Mouse (Mus musculus) lung, embryonic 16.5 days (tissue): ENCODE results near the gene Slc30a3. TPM values are rescaled to one million over a fixed set of nuclear protein-coding genes. Genes with fewer than 3 reads are reported as not detected.
"Not testable (repeated sequence)": the region's sequence is repeated elsewhere in the genome, so short reads cannot be mapped to it uniquely, and the experiment has no call there.

Experiments used
- ATAC-seq: fragments of 200-750 bp; cut with Nextera tagmentation; 2 replicates; pipeline ENCODE4 v1.8.0; 2017; ENCODE audit warnings: low read depth, mild to moderate bottlenecking, moderate library complexity
- H3K27ac ChIP-seq: fragments of 300-500 bp; sonication (generic); 2 replicates; pipeline ENCODE4 v1.5.1; 2014; ENCODE audit warnings: mild to moderate bottlenecking, control low read depth, low read length
- H3K27me3 ChIP-seq: fragments of 300-500 bp; sonication (generic); 2 replicates; pipeline ENCODE4 v1.6.1; 2014; ENCODE audit warnings: low read depth, low read length, mixed read lengths; ENCODE audit not compliant: control insufficient read depth, insufficient read depth
- H3K36me3 ChIP-seq: fragments of 300-500 bp; sonication (generic); 2 replicates; pipeline ENCODE4 v1.6.1; 2014; ENCODE audit warnings: low read length; ENCODE audit not compliant: control insufficient read depth, insufficient read depth
- H3K4me1 ChIP-seq: fragments of 300-500 bp; sonication (generic); replicated peaks from 2 replicates; pipeline ENCODE4 v1.6.1; 2014; ENCODE audit warnings: low read length, mixed read lengths; ENCODE audit not compliant: control insufficient read depth, insufficient read depth
- H3K4me2 ChIP-seq: fragments of 300-500 bp; sonication (generic); 2 replicates; pipeline ENCODE4 v1.6.1; 2014; ENCODE audit warnings: low read depth, low read length, control low read depth
- H3K4me3 ChIP-seq: fragments of 300-500 bp; sonication (generic); 2 replicates; pipeline ENCODE4 v1.5.1; 2014; ENCODE audit warnings: mild to moderate bottlenecking, low read length, control low read depth
- H3K9ac ChIP-seq: fragments of 300-500 bp; sonication (generic); 2 replicates; pipeline ENCODE4 v1.6.1; 2014; ENCODE audit warnings: low read length, control low read depth
- H3K9me3 ChIP-seq: fragments of 300-500 bp; sonication (generic); 2 replicates; pipeline ENCODE4 v1.6.1; 2016; ENCODE audit warnings: low read length; ENCODE audit not compliant: control insufficient read depth
- WGBS: fragments of 180-500 bp; shearing (Covaris S2); extraction: QIAGEN DNeasy Blood & Tissue Kit; methylation state at CpG from one replicate; pipeline ENCODE4 v1.1.7; 2014; 5-methylcytosine and 5-hydroxymethylcytosine counted together
- polyA plus RNA-seq: library from polyadenylated mRNA; unstranded; fragments of >200 nt; fragmentation: Nextera tagmentation; extraction: Ambion mirVana; gene quantifications from 2 replicates; pipeline ENCODE4 v1.2.1, GENCODE M21; 2015

Gene Slc30a3
- polyA plus RNA-seq, 1 experiment from 2014 or later: 0.25 TPM

DNA sequence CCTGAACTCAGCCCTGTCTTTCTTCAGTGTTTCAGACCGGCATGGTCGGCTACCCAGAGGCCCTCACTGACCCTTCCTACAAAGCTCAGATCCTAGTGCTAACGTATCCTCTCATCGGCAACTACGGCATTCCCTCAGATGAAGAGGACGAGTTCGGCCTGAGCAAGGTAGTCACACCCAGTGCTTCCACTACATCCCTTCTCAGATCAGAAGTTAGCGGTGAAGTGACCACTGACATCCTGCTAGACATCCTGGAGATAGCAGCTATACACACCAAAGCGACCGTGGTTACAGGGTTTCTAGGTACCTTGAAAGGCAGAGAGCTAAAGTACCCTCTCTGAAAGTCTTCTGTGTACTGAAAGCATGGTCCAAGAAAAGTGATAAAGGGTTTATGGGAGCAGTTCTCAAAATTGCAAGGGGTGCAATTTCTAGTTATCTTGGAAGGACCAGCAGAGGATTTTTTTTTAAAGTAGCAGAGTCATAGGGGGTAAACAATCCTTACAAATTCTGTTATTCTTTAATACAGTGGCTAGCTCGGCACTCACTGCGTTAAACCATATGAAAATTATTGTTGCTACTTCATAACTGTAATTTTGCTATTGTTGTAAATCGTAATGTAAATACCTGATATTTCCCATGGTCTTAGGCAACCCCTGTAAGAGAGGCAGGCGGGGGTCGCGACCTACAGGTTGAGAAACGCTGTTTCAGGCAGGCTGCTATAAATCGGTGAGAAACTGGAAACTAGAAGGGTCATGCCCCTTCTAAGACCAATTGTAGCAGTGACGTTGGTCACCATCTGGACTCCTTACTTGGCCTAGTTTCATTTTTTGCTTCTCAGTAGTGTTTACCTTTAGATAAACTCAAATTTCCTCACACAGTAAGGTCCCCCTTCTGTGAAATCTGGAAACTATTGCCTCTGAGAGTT is 52.6 kb downstream of the Slc30a3 start:
- H3K4me3 ChIP-seq: peak overlapping the region; percentile 75
- H3K4me2 ChIP-seq: peak overlapping the region; percentile 98
- WGBS: 14% methylated on average over 19 of the region's 19 CpGs
- peak overlapping the region; percentile 83 for H3K9ac ChIP-seq
- peaks cover 11% of the 10 kb centered on the region for H3K4me1 ChIP-seq
- no peaks in the 10 kb centered on the region for H3K9me3 ChIP-seq
- H3K36me3 ChIP-seq: peaks cover 14% of the 10 kb centered on the region
- ATAC-seq: peak; percentile 40; the same call in 1 of the 2 replicates
- H3K27me3 ChIP-seq: no peaks in the 10 kb centered on the region
- peak overlapping the region; percentile 64 for H3K27ac ChIP-seq

DNA sequence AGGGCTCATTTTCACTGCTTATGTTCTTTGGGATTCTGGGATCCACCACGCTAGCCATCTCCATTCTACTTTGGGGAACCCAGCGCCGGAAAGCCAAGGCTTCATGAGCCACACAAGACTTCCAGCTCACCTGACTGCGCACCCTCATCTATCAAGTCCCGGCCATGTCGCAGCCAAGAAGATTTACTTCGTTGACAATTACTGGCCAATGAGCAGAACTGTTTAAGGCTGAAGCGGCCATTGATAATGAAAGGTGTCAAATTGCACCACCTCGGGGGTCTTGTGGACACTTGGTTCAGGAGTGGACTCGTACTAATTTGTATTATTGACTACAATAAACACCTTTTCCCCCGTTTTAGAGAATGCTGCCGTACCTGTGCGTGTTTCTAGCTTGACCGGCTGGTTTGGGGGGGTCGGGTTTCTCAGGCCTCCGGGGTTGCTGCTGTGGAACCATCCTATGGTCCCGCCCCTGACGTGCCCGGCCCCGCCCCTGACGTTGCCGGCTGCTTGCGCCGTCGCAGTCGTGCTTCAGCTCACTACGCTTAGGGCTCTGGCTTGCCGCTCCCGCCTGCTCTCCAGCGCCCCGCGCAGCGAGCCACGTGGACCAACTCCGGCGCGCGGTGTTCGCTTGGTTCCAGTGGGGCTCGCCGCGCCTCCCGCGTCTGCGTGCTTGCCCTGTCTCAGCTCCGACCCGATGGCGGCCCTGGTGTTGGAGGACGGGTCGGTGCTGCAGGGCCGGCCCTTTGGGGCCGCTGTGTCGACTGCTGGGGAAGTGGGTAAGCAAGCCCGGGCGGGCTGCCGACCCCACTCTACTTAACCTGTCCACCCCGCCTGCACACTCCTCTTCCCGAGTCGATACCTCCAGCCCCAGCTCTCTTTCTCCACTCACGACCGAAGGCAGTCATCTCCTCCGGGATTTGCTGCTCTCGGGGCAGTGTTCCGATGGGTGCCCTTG is 53.5 kb downstream of the Slc30a3 start, which contains the start of gene Cad:
TSS of gene Cad (plus strand) at position 520 of the 955 bp plus-strand sequence.
- Histone ChIP-seq H3K9ac (peak within 1 kb of the TSS; percentile 83), H3K27ac (peak within 1 kb of the TSS; percentile 64), H3K27me3 (no peaks in the 10 kb centered on the region), H3K9me3 (no peaks in the 10 kb centered on the region), H3K4me1 (peaks cover 13% of the 10 kb centered on the region), H3K36me3 (peaks cover 7% of the 10 kb centered on the region), H3K4me3 (peak within 1 kb of the TSS; percentile 75), H3K4me2 (peak within 1 kb of the TSS; percentile 98)
- ATAC-seq: peak; percentile 99
- under 1% methylated on average over 64 of the region's 64 CpGs for WGBS

DNA sequence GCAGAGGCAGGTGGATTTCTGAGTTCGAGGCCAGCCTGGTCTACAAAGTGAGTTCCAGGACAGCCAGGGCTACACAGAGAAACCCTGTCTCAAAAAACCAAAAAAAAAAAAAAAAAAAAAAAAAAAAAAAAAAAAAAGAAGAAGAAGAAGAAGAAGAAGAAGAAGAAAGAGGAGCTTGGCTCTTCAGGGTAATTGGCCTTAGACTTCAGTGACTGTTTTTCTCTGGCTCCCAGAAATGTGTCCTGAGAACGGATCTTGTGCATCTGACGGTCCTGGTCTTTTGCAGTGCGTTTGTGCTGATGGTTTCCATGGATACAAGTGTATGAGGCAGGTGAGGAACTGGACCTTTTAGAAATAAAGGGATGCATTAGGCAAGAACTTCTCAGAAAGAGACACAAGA is 54.3 kb downstream of the Slc30a3 start:
- peak overlapping the region; percentile 34; the same call in 1 of the 2 replicates for H3K27ac ChIP-seq
- peak overlapping the region; percentile 98 for H3K4me2 ChIP-seq
- H3K9me3 ChIP-seq, H3K27me3 ChIP-seq, ATAC-seq, H3K36me3 ChIP-seq: not testable (repeated sequence)
- peak overlapping the region; percentile 75 for H3K4me3 ChIP-seq
- peak overlapping the region; percentile 83 for H3K9ac ChIP-seq
- peaks cover 13% of the 10 kb centered on the region for H3K4me1 ChIP-seq
- 48% methylated on average over 4 of the region's 4 CpGs for WGBS

DNA sequence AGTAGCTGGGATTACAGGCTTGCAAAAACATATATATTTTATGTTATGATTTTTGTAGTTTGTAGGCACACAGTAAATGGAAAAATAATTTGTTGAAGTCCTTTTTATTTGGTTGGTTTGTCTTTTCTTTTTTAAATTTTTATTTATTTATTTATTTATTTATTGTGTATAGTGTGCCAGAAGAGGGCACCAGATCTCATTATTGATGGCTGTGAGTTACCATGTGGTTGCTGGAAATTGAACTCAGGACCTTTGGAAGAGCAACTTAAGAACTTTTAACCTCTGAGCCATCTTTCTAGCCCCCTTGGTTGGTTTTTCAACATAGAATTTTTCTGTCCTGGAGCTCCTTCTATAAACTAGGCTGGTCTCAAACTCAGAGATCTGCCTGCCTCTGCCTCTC is 57.6 kb downstream of the Slc30a3 start:
- H3K36me3 ChIP-seq: peaks cover 7% of the 10 kb centered on the region
- no peak overlapping the region for H3K27ac ChIP-seq
- H3K27me3 ChIP-seq: no peaks in the 10 kb centered on the region
- H3K4me1 ChIP-seq: peaks cover 13% of the 10 kb centered on the region
- H3K9me3 ChIP-seq: no peaks in the 10 kb centered on the region
- no peak overlapping the region for H3K4me2 ChIP-seq
- H3K4me3 ChIP-seq: no peak overlapping the region
- no peak overlapping the region for H3K9ac ChIP-seq
- no peak for ATAC-seq

DNA sequence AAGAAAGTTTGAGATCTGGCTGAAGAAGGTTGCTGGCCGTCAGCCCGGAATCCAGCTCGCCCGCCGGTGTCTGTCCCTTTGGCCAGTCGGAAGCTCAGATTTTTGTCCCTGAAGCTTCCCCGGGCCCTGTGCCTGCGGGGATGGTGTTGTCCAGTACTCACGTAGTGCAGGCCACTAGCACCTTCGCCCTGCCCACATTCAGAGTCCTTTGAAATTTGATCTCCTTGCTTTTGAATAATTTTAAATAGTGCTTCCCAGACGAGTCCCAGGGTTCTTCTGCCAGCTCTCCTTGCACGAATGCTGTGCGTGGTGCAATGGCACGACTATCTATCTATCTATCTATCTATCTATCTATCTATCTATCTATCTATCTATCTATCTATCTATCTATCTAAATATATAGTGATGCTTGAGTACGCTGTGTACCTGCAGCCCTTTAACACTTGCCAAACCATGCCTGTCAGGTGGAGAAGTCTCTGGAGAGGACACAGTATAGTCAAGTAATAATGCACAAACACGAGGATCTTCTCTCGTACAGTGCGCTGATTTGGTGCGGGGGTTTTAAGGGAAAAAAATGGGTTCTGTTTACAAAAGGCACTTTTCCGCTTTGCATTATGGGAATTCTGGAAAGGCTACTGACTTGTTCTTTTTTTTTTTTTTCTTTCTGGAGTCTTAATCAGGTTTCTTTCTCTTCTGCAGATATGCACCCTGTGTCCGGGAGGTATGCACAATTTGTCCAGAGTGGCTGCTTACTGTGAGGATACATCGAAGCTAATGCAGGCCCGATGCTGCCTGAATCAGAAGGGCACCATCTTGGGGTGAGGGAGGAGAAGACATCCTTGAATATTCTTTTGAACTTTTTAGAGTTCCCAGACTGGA is 59.0 kb downstream of the Slc30a3 start, which contains the start of gene Slc5a6:
TSS of gene Slc5a6 (minus strand) at position 162 of the 879 bp plus-strand sequence.
- WGBS: under 1% methylated on average over 23 of the region's 23 CpGs
- peak within 1 kb of the TSS; percentile 99 for H3K27ac ChIP-seq
- no peaks in the 10 kb centered on the region for H3K27me3 ChIP-seq

DNA sequence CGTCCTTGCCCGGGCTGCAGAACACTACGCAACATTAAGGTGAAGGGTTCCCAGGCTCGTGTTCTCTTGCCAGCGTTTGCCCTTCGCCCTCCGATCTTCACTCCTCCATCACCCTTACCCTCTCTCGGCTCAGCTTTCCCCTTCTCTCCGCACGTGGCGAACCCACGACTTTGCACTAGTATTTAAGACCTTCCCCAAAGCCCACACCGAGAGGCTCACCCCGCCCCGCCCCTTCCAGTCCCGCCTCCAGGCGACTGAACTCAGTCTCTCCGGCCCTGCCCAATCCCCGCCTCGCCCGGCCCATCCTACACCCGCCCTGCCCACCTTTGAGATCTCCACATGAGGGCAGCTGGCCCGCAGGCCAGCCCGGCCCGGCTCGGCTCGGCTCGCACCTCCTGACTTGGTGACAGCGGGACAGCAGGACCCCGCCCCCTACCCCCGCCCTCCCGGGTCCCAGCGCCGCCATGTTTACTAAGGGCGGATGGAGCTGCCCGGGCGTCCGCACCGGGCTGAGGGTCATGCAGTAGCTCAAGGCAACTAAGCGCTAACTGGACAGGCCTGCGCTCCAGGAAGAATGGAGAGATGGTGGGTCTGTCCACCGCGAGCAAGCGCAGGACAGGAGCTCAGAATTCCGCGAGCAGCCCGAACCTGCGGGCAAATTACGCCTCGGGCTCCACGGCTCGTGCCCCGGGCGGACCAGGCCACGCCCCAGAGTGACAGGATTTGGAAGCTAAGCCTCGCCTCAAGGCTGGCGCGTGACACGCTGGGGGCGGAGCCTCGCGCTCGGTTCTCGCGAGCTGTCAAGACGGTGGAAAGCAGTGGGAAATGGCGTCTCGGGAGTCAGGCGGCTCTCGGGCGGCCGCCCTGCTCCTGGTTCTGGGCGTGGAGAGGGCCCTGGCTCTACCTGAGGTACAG is 59.9 kb downstream of the Slc30a3 start, which contains the start of gene Atraid:
TSS of gene Atraid (plus strand) at position 465 of the 915 bp plus-strand sequence.
- peak within 1 kb of the TSS; percentile 96 for H3K9ac ChIP-seq
- H3K9me3 ChIP-seq: no peaks in the 10 kb centered on the region
- H3K4me1 ChIP-seq: peaks cover 9% of the 10 kb centered on the region; the same call in 1 of the 2 replicates
- WGBS: under 1% methylated on average over 73 of the region's 73 CpGs
- peak within 1 kb of the TSS; percentile 88 for H3K4me2 ChIP-seq
- peaks cover 7% of the 10 kb centered on the region for H3K36me3 ChIP-seq
- H3K4me3 ChIP-seq: peak within 1 kb of the TSS; percentile 86
- peak; percentile 98 for ATAC-seq
- H3K27me3 ChIP-seq: no peaks in the 10 kb centered on the region
- H3K27ac ChIP-seq: peak within 1 kb of the TSS; percentile 99

More for the DNA sequence above, 59.0 kb downstream of the Slc30a3 start, which contains the start of gene Slc5a6:
- Histone ChIP-seq H3K9me3 (no peaks in the 10 kb centered on the region), H3K4me1 (peaks cover 12% of the 10 kb centered on the region; the same call in 1 of the 2 replicates), H3K36me3 (peaks cover 7% of the 10 kb centered on the region), H3K9ac (peak within 1 kb of the TSS; percentile 96), H3K4me3 (peak within 1 kb of the TSS; percentile 86), H3K4me2 (peak within 1 kb of the TSS; percentile 88)
- peak; percentile 48 for ATAC-seq

DNA sequence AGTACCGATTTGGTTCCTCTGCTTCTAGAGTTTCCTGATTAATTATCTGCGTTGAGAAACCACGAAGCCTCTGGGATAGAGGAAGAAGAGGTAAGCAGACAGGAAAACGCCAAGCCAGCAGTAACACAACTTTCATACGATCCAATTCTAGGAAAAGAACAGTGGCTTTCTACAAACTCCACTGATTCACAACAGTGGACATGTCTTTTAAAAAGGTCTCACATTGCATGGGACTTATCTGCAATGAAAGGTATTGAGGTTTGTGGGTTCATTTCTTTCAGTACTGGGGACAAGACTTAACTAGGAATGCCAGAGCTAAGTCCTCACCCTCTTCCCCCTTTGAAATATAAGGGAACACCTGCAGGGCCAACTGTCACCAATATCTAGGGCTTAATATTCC is 61.0 kb downstream of the Slc30a3 start:
- H3K4me1 ChIP-seq: peaks cover 9% of the 10 kb centered on the region; the same call in 1 of the 2 replicates
- peaks cover 2% of the 10 kb centered on the region; the same call in 1 of the 2 replicates for H3K36me3 ChIP-seq
- H3K4me2 ChIP-seq: peak overlapping the region; percentile 88
- no peak for ATAC-seq
- peak overlapping the region; percentile 86 for H3K4me3 ChIP-seq
- no peaks in the 10 kb centered on the region for H3K27me3 ChIP-seq
- H3K9me3 ChIP-seq: no peaks in the 10 kb centered on the region
- 68% methylated on average over 5 of the region's 5 CpGs for WGBS
- no peak overlapping the region for H3K27ac ChIP-seq
- peak overlapping the region; percentile 96 for H3K9ac ChIP-seq
